Mouse (Mus musculus) embryonic facial prominence, embryonic 11.5 days (tissue): Measurements from ENCODE around the gene Mrgprf. TPM values are rescaled to one million over a fixed set of nuclear protein-coding genes. Genes with fewer than 3 reads are reported as not detected.

Experiments used
- ATAC-seq: fragments of 200-750 bp; cut with Nextera tagmentation; replicated peaks from 2 replicates; pipeline ENCODE4 v1.8.0; 2017; ENCODE audit warnings: low read depth; ENCODE audit not compliant: insufficient number of reproducible peaks, low FRiP score, low TSS enrichment
- DNase-seq: peaks from one replicate; pipeline ENCODE4 v3.0.0-alpha.2; 2015; ENCODE audit warnings: low spot score
- H3K27ac ChIP-seq: fragments of 300-500 bp; sonication (generic); replicated peaks from 2 replicates; pipeline ENCODE4 v1.5.1; 2014; ENCODE audit warnings: mild to moderate bottlenecking, low read depth, low read length, control low read depth
- H3K27me3 ChIP-seq: fragments of 300-500 bp; sonication (generic); 2 replicates; pipeline ENCODE4 v1.6.1; 2014; ENCODE audit warnings: mild to moderate bottlenecking, low read length, moderate library complexity, mixed read lengths; ENCODE audit not compliant: control insufficient read depth, insufficient read depth
- H3K36me3 ChIP-seq: fragments of 300-500 bp; sonication (generic); replicated peaks from 2 replicates; pipeline ENCODE4 v1.6.1; 2014; ENCODE audit warnings: low read depth, mild to moderate bottlenecking, low read length, moderate library complexity, mixed read lengths; ENCODE audit not compliant: control insufficient read depth, insufficient read depth
- H3K4me1 ChIP-seq: fragments of 300-500 bp; sonication (generic); 2 replicates; pipeline ENCODE4 v1.6.1; 2014; ENCODE audit warnings: low read length, mixed read lengths; ENCODE audit not compliant: control insufficient read depth, insufficient read depth
- H3K4me2 ChIP-seq: fragments of 300-500 bp; sonication (generic); 2 replicates; pipeline ENCODE4 v1.6.1; 2014; ENCODE audit warnings: low read depth, mild to moderate bottlenecking, control low read depth, low read length, moderate library complexity
- H3K4me3 ChIP-seq: fragments of 300-500 bp; sonication (generic); 2 replicates; pipeline ENCODE4 v1.5.1; 2014; ENCODE audit warnings: low read depth, low read length, control low read depth
- H3K9ac ChIP-seq: fragments of 300-500 bp; sonication (generic); replicated peaks from 2 replicates; pipeline ENCODE4 v1.6.1; 2014; ENCODE audit warnings: mild to moderate bottlenecking, control low read depth, low read length
- H3K9me3 ChIP-seq: fragments of 300-500 bp; sonication (generic); replicated peaks from 2 replicates; pipeline ENCODE4 v1.6.1; 2016; ENCODE audit warnings: mild to moderate bottlenecking, low read length, inconsistent platforms, mixed read lengths; ENCODE audit not compliant: control insufficient read depth
- WGBS: fragments of 180-500 bp; shearing (Covaris S2); extraction: QIAGEN DNeasy Blood & Tissue Kit; methylation state at CpG from one replicate; pipeline ENCODE4 v1.1.7; 2014; 5-methylcytosine and 5-hydroxymethylcytosine counted together
- polyA plus RNA-seq: library from polyadenylated mRNA; unstranded; fragments of >200 nt; fragmentation: Nextera tagmentation; extraction: Ambion mirVana; gene quantifications from 2 replicates; pipeline ENCODE4 v1.2.1, GENCODE M21; 2014

The Mrgprf gene
- 0.10 and 0.20 TPM in 2 replicates for polyA plus RNA-seq

GRCm38 (mm10) chr7:145300321-145301007 is at the start of gene Mrgprf:
Mrgprf (plus strand) TSS chr7:145300828.
- Histone ChIP-seq H3K27ac (no peak within 1 kb of the TSS), H3K4me1 (no peaks in the 10 kb centered on the region), H3K9ac (no peak within 1 kb of the TSS), H3K36me3 (no peaks in the 10 kb centered on the region), H3K27me3 (no peaks in the 10 kb centered on the region), H3K4me2 (no peak within 1 kb of the TSS), H3K4me3 (no peak within 1 kb of the TSS), H3K9me3 (no peaks in the 10 kb centered on the region)
- WGBS = 36% methylated on average over 12 of the region's 13 CpGs
- ATAC-seq = no peak
- DNase-seq = no peak

GRCm38 (mm10) chr7:145252715-145253476 is 47.7 kb upstream of the Mrgprf start:
- H3K4me3 ChIP-seq = no peak overlapping the region
- no peak overlapping the region for H3K9ac ChIP-seq
- ATAC-seq (0 out of 2 replicates have a peak, but pooled peaks have one; percentile 41), DNase-seq (peak; percentile 90)
- H3K4me2 ChIP-seq = no peak overlapping the region
- 28% methylated on average over 8 of the region's 8 CpGs for WGBS
- no peaks in the 10 kb centered on the region for H3K36me3 ChIP-seq
- no peaks in the 10 kb centered on the region for H3K9me3 ChIP-seq
- H3K27ac ChIP-seq = no peak overlapping the region
- no peaks in the 10 kb centered on the region for H3K4me1 ChIP-seq
- no peaks in the 10 kb centered on the region for H3K27me3 ChIP-seq

DNA sequence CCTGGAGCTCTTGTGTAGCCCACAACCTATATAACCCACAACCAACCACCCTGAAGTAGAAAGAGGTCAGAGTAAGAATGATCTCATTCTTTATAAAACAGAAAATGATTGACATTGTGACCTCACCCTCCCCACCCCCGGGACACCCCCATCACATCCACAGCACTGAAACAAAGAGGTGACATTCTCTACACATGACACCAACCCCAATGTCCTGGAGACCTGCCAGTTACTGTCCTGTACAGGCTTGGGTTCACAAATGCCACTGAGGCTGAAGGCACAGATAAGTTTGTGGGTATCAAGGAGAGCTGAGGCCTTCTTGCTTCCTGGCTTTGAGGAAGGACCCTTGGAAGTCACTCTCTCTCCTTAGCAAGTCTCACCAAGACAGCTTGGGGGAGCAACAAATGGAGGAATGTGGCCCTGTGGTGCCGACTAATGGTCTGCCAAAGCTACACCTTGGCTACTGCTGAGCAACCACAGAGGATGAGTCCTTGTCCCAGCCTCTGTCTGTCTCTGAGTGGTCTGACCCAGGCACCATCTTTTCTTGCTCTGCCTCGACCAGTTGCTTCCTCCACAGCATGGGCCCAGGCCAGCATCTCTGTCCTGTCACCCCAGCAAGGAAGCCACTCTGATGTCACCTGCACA is 46.5 kb upstream of the Mrgprf start:
- H3K9me3 ChIP-seq = no peaks in the 10 kb centered on the region
- DNase-seq (no peak), ATAC-seq (no peak)
- no peak overlapping the region for H3K4me2 ChIP-seq
- no peak overlapping the region for H3K4me3 ChIP-seq
- H3K27ac ChIP-seq = no peak overlapping the region
- no peaks in the 10 kb centered on the region for H3K36me3 ChIP-seq
- no peaks in the 10 kb centered on the region for H3K4me1 ChIP-seq
- WGBS = 66% methylated on average over 3 of the region's 3 CpGs
- no peaks in the 10 kb centered on the region for H3K27me3 ChIP-seq
- no peak overlapping the region for H3K9ac ChIP-seq

GRCm38 (mm10) chr7:145256092-145256491 is 44.5 kb upstream of the Mrgprf start:
- Histone ChIP-seq H3K27ac (no peak overlapping the region), H3K36me3 (no peaks in the 10 kb centered on the region), H3K9me3 (no peaks in the 10 kb centered on the region), H3K4me3 (no peak overlapping the region), H3K27me3 (no peaks in the 10 kb centered on the region), H3K4me1 (no peaks in the 10 kb centered on the region), H3K9ac (no peak overlapping the region), H3K4me2 (no peak overlapping the region)
- ATAC-seq (no peak), DNase-seq (no peak)
- 100% methylated on average over 1 of the region's 1 CpGs for WGBS

DNA sequence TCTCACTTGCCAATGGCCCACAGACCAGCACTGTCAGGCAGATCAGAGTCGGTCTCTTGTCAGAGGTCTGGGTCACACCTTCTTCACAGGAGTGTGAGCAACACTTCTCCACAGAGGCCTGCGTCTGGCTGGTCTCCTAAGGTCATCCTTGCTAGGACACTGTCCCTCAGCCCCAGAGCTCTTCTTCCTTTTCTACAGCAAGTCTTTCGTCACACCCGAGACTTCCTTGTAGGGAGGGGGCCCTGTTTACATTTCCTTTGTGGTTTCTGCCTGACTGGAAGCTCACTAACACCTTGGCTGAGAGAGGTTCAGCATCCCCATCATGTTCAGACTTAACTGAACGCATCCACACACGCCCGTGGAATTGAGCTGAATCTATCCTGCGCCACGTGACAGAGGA is 36.4 kb upstream of the Mrgprf start:
- Histone ChIP-seq H3K9me3 (no peaks in the 10 kb centered on the region), H3K9ac (no peak overlapping the region), H3K4me3 (no peak overlapping the region), H3K27ac (no peak overlapping the region), H3K4me2 (no peak overlapping the region), H3K27me3 (no peaks in the 10 kb centered on the region), H3K4me1 (no peaks in the 10 kb centered on the region), H3K36me3 (no peaks in the 10 kb centered on the region)
- ATAC-seq = no peak
- 81% methylated on average over 9 of the region's 9 CpGs for WGBS
- DNase-seq = no peak

DNA sequence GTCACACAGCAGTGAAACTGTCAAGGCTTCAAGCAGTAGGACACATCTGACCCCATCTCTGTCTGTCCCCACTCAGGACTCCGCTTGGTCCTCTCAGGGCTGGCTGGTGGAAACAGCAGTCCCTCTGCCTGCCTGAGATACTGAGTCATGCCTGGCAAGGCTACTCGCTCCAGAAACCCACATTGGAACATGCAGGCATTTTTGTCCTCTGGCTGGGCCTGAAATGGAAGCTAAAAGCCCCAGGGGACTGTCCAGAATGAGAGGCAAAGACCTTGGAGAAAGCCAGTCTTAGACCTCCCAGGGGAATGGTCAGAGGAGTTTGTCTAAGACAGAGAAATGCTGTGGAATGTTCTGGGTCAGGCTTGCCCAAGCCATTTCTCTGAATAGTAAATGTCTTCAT is 34.6 kb upstream of the Mrgprf start:
- no peaks in the 10 kb centered on the region for H3K27me3 ChIP-seq
- H3K4me1 ChIP-seq = no peaks in the 10 kb centered on the region
- H3K9ac ChIP-seq = no peak overlapping the region
- ATAC-seq = no peak
- no peaks in the 10 kb centered on the region for H3K9me3 ChIP-seq
- no peak for DNase-seq
- no peak overlapping the region for H3K4me2 ChIP-seq
- no peaks in the 10 kb centered on the region for H3K36me3 ChIP-seq
- no peak overlapping the region for H3K27ac ChIP-seq
- H3K4me3 ChIP-seq = no peak overlapping the region
- WGBS = 74% methylated on average over 2 of the region's 2 CpGs

GRCm38 (mm10) chr7:145268890-145269289 is 31.7 kb upstream of the Mrgprf start:
- ATAC-seq (no peak), DNase-seq (no peak)
- H3K27ac ChIP-seq = no peak overlapping the region
- H3K9ac ChIP-seq = no peak overlapping the region
- no peaks in the 10 kb centered on the region for H3K9me3 ChIP-seq
- no peak overlapping the region for H3K4me3 ChIP-seq
- no peaks in the 10 kb centered on the region; the same call in none of the 2 replicates for H3K36me3 ChIP-seq
- 93% methylated on average over 7 of the region's 7 CpGs for WGBS
- no peak overlapping the region for H3K4me2 ChIP-seq
- H3K4me1 ChIP-seq = no peaks in the 10 kb centered on the region
- H3K27me3 ChIP-seq = no peaks in the 10 kb centered on the region

- ATAC-seq = no peak
- WGBS = 99% methylated on average over 5 of the region's 5 CpGs
- Histone ChIP-seq H3K9me3 (no peaks in the 10 kb centered on the region), H3K4me2 (no peak overlapping the region), H3K36me3 (no peaks in the 10 kb centered on the region; the same call in none of the 2 replicates), H3K27me3 (no peaks in the 10 kb centered on the region), H3K4me3 (no peak overlapping the region), H3K9ac (no peak overlapping the region), H3K27ac (no peak overlapping the region), H3K4me1 (no peaks in the 10 kb centered on the region)
- DNase-seq = no peak
These were observed 29.7 kb upstream of the Mrgprf start for GRCm38 (mm10) chr7:145270955-145271354.
